Mouse (Mus musculus): Measurements from ENCODE around the gene Pcdh19.
"Not testable (repeated sequence)": the region's sequence is repeated elsewhere in the genome, so short reads cannot be mapped to it uniquely, and the experiment has no call there.

Pcdh19 gene

GRCm38 (mm10) chrX:133688840-133689239 is at the start of gene Pcdh19:
Gene Pcdh19 (minus strand): TSS chrX:133688987.
- DNase-seq (ENCODE audit: low read depth): peak; percentile 89

DNA sequence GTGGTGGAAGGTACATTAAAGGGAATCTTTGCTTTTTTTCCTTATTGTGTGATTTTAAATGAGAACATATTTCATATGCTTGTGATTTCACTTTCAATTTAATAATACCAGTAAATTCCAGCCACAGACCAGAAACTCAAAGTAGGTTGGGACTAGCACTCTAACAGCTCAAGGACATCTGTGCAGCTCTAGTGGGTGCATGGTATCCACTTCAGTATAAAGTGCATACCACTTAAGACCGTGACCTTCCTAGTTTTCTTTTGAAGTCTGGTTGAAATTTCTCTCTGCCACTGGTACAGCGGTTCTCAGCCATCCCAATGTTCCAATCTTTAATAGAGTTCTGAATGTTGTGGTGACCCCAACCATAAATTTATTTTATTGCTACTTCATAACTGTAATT is 47.1 kb upstream of the Pcdh19 start:
- DNase-seq (ENCODE audit: low read depth): no peak

DNA sequence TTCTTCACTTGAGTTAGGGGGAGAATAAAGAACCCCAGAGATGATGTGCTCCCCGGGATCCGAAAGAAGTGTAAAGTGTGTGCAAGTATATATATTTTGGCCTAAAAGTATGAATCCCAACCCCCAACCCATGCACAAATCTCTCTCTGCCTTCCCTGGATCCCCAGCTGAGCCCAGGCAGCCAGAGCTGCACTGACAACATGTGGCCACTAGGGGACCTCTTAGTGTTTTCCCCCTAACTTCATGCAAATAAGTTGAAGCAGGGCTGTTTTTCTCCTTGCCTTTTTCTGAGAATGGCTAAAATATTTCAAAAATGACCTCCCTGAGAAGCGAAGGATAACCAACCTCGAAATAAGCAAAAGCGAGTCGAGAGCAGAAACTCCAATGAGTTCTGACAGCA is 46.2 kb upstream of the Pcdh19 start:
- peak; percentile 52 for DNase-seq (ENCODE audit: low read depth)

DNA sequence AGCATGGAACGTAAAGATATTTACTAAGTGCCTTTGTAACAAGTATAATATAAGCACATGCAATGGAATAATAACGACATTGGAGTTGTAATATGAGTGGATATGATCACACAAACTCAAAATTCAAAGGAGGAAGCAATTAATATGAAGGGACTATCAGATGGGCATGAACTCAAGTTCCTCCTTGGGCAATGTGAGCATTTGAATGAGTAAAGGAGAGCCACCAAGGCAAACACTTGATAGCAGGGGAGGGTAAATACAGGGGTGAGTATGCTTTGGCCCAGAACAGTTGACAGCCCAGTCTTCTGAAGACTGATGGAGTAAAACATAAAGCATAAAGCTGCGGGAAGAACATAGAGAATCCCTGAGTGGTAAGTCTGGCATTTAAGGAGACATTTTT is 32.7 kb upstream of the Pcdh19 start:
- DNase-seq (ENCODE audit: low read depth): no peak

- no peak for DNase-seq (ENCODE audit: low read depth)
Observed at GRCm38 (mm10) chrX:133710621-133711020, 21.8 kb upstream of the Pcdh19 start.

- DNase-seq (ENCODE audit: low read depth): no peak
Observed at GRCm38 (mm10) chrX:133702902-133703301, 14.1 kb upstream of the Pcdh19 start.

- DNase-seq (ENCODE audit: low read depth): not testable (repeated sequence)
Observed at GRCm38 (mm10) chrX:133697871-133698270, 9.1 kb upstream of the Pcdh19 start.

DNA sequence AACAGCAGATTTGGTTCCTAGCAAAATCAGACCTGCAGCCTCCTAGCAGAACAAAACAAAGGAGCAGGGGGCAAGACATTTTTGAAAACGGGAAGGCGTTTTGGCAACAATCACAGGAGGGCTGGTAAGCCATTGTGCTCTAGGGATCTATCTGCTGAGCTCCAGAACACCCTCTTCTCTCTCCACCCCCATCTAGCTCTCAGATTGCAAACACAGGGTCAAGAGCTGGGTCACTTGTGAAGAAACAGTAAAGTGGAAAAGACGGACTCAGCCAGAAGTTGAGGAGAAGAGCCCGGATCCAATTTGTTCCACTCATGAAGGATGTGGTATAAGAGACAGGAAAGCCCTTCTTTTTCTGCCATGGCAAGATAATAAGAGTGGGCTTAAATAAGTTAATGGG is 7.7 kb upstream of the Pcdh19 start:
- no peak for DNase-seq (ENCODE audit: low read depth)

- DNase-seq (ENCODE audit: low read depth): peak; percentile 60
Observed at GRCm38 (mm10) chrX:133693037-133693760, 4.4 kb upstream of the Pcdh19 start.

DNA sequence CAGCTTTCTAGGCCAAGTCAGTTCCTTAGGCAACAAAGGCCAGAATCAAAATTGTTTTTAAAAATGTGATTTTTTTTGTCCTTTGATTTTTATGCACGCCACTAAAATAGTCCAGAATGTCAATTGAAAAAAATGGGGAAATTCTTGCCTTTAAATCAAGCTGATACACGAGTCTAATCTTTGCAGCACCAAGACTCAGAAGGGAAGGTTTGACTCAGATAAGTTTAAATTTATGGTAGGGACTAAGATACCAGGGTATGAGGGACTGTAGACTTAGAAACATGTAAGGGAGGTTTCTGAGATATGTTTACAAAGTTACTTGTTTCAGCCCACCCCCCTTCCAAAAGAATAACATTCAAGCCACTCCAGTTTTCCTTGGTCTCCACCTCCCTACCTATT is 3.6 kb upstream of the Pcdh19 start:
- DNase-seq (ENCODE audit: low read depth): no peak

DNA sequence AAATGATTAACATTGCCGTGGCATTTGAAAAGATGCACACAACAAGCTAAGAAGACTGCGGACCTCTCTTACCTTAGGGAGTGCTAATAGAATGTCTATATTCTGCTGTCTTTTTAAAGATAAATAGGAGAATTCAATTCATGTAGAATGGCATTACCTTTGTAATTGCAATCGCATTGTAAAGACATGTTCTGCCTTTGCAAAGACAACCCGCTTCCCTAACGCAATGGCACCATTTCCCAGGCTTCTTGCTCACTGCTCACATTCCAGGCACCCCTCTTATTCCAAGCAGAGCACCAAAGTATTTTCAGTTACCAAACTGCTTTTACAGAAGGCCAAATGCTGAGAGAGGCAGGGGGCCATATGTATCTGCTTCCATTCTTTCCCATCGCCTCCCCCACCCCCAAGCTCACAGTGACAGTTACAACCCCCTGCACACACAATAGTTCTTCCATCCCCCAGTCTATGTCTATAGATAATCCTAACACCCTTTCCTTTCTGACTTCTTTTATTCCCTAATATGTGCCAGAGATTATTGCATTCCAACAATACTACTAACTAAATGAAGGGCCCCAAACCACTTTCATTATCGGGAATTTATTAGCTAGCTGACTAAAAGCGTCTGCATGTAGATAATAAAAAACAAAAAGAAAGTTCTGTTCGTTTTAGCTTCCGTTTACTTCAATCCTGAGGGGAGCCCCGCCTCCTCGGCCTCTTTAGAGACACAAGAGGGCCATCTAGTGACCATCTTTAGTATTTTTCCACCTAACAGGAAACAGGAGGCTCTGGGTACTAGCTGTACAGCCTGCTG is 3.0 kb upstream of the Pcdh19 start:
- DNase-seq (ENCODE audit: low read depth): peak; percentile 84

DNA sequence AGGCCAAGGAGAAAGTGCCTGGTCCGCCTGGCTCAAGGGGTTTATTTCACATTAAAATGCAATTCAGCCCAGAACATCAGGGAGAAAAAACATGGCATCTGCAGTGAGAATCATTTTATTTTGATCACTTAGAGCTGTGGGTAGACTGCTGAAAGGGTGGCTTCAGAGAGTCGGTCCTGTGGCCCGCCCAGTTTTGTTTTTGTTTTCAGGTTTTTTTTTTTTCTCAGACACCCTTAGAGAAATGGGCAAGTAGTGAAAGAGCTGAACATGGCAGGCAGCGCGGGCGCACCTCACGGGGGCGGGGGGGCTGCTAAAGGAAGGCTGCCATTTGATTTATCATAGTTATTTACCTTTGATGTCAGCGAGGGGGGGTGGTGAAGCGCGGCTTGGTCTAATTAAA is 2.0 kb upstream of the Pcdh19 start:
- no peak for DNase-seq (ENCODE audit: low read depth)

DNA sequence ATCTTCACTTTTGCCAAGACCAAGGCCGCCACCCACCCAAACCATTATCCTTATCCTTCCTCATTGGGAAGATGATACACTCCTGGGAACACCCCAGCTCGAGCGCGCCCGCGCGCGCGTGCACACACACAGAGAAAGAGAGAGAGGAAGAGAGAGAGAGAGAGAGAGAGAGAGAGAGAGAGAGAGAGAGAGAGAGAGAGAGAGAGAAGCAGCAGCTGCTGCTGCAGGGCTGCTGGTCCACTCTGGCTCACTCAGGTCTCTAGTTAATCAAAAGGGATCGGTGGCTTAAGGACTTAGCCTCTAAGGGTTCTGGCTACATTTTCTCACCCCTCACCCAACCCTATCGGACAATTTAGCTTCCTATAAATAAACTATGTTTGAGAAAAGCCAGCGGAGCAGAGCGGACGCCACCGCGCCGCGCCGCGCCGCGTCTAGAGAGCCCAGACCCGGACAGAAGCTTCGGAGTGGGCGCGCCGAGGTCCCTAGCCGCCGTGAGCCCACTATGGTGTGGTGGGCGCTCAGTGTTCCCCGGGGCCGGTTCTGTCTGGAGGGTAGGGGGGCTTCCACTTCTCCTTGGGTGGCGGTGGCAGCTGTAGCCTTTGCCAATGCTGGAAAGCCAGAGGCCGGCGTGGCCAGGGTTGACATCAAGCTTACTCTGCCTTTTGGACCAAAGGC is 926 bp upstream of the Pcdh19 start:
- peak; percentile 27 for DNase-seq (ENCODE audit: low read depth)

GRCm38 (mm10) chrX:133688156-133688555 is 631 bp downstream of the Pcdh19 start:
- peak; percentile 44 for DNase-seq (ENCODE audit: low read depth)

- DNase-seq (ENCODE audit: low read depth): peak; percentile 47
Observed at GRCm38 (mm10) chrX:133687666-133688151, 1.1 kb downstream of the Pcdh19 start.

GRCm38 (mm10) chrX:133686533-133687311 is 2.1 kb downstream of the Pcdh19 start:
- DNase-seq (ENCODE audit: low read depth): no peak

- DNase-seq (ENCODE audit: low read depth): no peak
Observed at GRCm38 (mm10) chrX:133685572-133685971, 3.2 kb downstream of the Pcdh19 start.

- DNase-seq (ENCODE audit: low read depth): no peak
Observed at GRCm38 (mm10) chrX:133683961-133684360, 4.8 kb downstream of the Pcdh19 start.

GRCm38 (mm10) chrX:133675121-133675520 is 13.7 kb downstream of the Pcdh19 start:
- DNase-seq (ENCODE audit: low read depth): no peak

DNA sequence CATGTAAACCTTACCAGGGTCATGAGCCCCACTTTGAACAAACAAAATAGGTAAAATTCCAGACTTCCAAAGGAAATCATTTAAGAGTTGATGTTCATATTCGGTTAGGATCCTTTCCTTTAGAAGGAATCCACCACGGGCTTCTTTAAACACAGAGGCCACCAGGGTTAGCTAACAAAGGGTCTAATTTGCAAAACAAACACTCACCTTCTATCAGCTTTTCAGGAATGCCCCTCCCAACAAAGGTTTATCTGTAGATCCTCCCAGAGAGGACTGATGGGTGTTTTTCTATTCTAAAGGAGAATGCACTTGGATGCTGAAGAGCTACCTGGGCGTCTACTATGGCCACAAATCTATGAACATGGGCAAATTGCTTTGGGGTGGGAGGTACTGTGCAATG is 15.0 kb downstream of the Pcdh19 start:
- no peak for DNase-seq (ENCODE audit: low read depth)

DNA sequence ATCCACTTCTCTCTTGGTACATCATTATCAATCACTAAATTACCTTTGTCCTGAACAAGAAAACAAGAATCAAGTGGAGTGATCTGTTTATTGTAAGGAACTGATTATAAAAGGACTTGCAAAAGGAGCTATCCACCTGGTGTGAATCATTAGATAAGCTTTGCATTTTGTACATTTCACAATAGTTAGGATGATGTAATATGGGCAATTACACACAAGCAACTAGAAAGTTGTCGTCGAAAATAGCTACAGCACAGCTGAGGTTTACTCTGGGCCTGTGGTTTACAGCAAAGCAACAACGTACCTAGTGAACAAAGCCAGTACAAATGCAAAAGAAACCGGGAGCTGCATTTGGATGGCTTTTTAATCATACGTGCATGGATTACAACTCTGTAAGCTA is 28.7 kb downstream of the Pcdh19 start:
- peak; percentile 28 for DNase-seq (ENCODE audit: low read depth)

Data from NIH3T3 (cell line).